ENCODE assay signal across 7 mouse cellular contexts in genomic region chr5:125140832-125141524, GRCm38 (mm10). TPM values are rescaled to one million over a fixed set of nuclear protein-coding genes. Genes with fewer than 3 reads are reported as not detected.
DNase-seq lines count a peak whose midpoint lies in the region; ATAC-seq and TF ChIP-seq lines count a peak whose summit lies in the region.

No protein-coding gene starts in this region.

- H3K4me2 ChIP-seq in embryonic facial prominence, embryonic 12.5 days (replicated peaks) = peak overlapping the region; percentile 54
- H3K4me2 ChIP-seq in limb, embryonic 11.5 days (ENCODE audit: low read depth, severe bottlenecking) = peak overlapping the region; percentile 53
- H3K4me2 ChIP-seq in midbrain, embryonic 12.5 days (replicated peaks) = peak overlapping the region; percentile 53

- peak overlapping the region; percentile 99 for H3K27ac ChIP-seq in embryonic facial prominence, embryonic 12.5 days
- H3K27ac ChIP-seq in heart, adult 2 months = peak overlapping the region; percentile 98
- H3K27ac ChIP-seq in limb, embryonic 11.5 days (replicated peaks; ENCODE audit: low read depth, low read length) = peak overlapping the region; percentile 99
- peak overlapping the region; percentile 99 for H3K27ac ChIP-seq in midbrain, embryonic 12.5 days (replicated peaks)
- H3K27ac ChIP-seq in small intestine, adult 2 months (ENCODE audit: insufficient read depth, low read depth, low read length) = peak overlapping the region; percentile 90

- no peaks in the 10 kb centered on the region for H3K9me3 ChIP-seq in embryonic facial prominence, embryonic 12.5 days
- no peaks in the 10 kb centered on the region for H3K9me3 ChIP-seq in limb, embryonic 11.5 days (ENCODE audit: control insufficient read depth, low read length)
- no peaks in the 10 kb centered on the region for H3K9me3 ChIP-seq in midbrain, embryonic 12.5 days

- no peaks in the 10 kb centered on the region for H3K36me3 ChIP-seq in embryonic facial prominence, embryonic 12.5 days
- no peaks in the 10 kb centered on the region for H3K36me3 ChIP-seq in heart, adult 2 months (ENCODE audit: control insufficient read depth, insufficient read depth, low read length)
- H3K36me3 ChIP-seq in limb, embryonic 11.5 days (ENCODE audit: control insufficient read depth, insufficient read depth, low read length) = no peaks in the 10 kb centered on the region
- no peaks in the 10 kb centered on the region for H3K36me3 ChIP-seq in midbrain, embryonic 12.5 days
- no peaks in the 10 kb centered on the region for H3K36me3 ChIP-seq in small intestine, adult 2 months (ENCODE audit: control insufficient read depth, insufficient read depth, low read length)

- WGBS in embryonic facial prominence, embryonic 12.5 days = 13% methylated on average over 27 of the region's 27 CpGs
- WGBS in heart, adult 2 months = 2% methylated on average over 27 of the region's 27 CpGs
- whole genome bisulfite sequencing in limb, embryonic 11.5 days = 15% methylated on average over 24 of the region's 27 CpGs
- 7% methylated on average over 27 of the region's 27 CpGs for WGBS in midbrain, embryonic 12.5 days
- 4% methylated on average over 27 of the region's 27 CpGs for WGBS in small intestine, adult 2 months

- ATAC-seq in embryonic facial prominence, embryonic 12.5 days (ENCODE audit: insufficient number of reproducible peaks, insufficient read depth, low FRiP score, low TSS enrichment) = peak; percentile 81
- ATAC-seq in limb, embryonic 11.5 days (ENCODE audit: insufficient number of reproducible peaks, low FRiP score, low TSS enrichment, low read depth) = peak; percentile 90
- peak; percentile 88 for ATAC-seq in midbrain, embryonic 12.5 days (ENCODE audit: low FRiP score, low read depth)

- peak overlapping the region; percentile 52 for H3K9ac ChIP-seq in embryonic facial prominence, embryonic 12.5 days
- peak overlapping the region; percentile 65 for H3K9ac ChIP-seq in heart, adult 2 months (ENCODE audit: low read depth, low read length)
- peak overlapping the region; percentile 61 for H3K9ac ChIP-seq in limb, embryonic 11.5 days (ENCODE audit: low read length)
- peak overlapping the region; percentile 52 for H3K9ac ChIP-seq in midbrain, embryonic 12.5 days (replicated peaks)

- H3K4me1 ChIP-seq in embryonic facial prominence, embryonic 12.5 days = peaks cover 68% of the 10 kb centered on the region
- peaks cover 45% of the 10 kb centered on the region for H3K4me1 ChIP-seq in heart, adult 2 months (ENCODE audit: control insufficient read depth, insufficient read depth, low read length)
- peaks cover 58% of the 10 kb centered on the region for H3K4me1 ChIP-seq in limb, embryonic 11.5 days (ENCODE audit: control insufficient read depth, insufficient read depth, low read length)
- H3K4me1 ChIP-seq in midbrain, embryonic 12.5 days = peaks cover 80% of the 10 kb centered on the region
- H3K4me1 ChIP-seq in small intestine, adult 2 months (ENCODE audit: control insufficient read depth, insufficient read depth, insufficient read length, low read length) = peaks cover 39% of the 10 kb centered on the region

- no peaks in the 10 kb centered on the region for H3K27me3 ChIP-seq in embryonic facial prominence, embryonic 12.5 days
- H3K27me3 ChIP-seq in heart, adult 2 months (ENCODE audit: control insufficient read depth, insufficient read depth, low read length) = no peaks in the 10 kb centered on the region
- H3K27me3 ChIP-seq in limb, embryonic 11.5 days (ENCODE audit: control insufficient read depth, insufficient read depth, low read length) = no peaks in the 10 kb centered on the region
- no peaks in the 10 kb centered on the region for H3K27me3 ChIP-seq in midbrain, embryonic 12.5 days
- no peaks in the 10 kb centered on the region for H3K27me3 ChIP-seq in small intestine, adult 2 months (ENCODE audit: control insufficient read depth, insufficient read depth, low read length)

- peaks cover 8% of the 10 kb centered on the region for H3K79me2 ChIP-seq in heart, adult 2 months (replicated peaks; ENCODE audit: control insufficient read depth, insufficient read depth, low read length)

- peak overlapping the region; percentile 29 for H3K4me3 ChIP-seq in embryonic facial prominence, embryonic 12.5 days
- H3K4me3 ChIP-seq in heart, adult 2 months = peak overlapping the region; percentile 60
- H3K4me3 ChIP-seq in limb, embryonic 11.5 days (ENCODE audit: low read depth, low read length) = peak overlapping the region; percentile 18
- H3K4me3 ChIP-seq in midbrain, embryonic 12.5 days = peak overlapping the region; percentile 15
- peak overlapping the region; percentile 42 for H3K4me3 ChIP-seq in small intestine, adult 2 months (ENCODE audit: low read depth, low read length)

- TF ChIP-seq CTCF in heart, adult 2 months (IDR thresholded peaks at IDR 0.05) = no peak
- TF ChIP-seq CTCF in small intestine, adult 2 months (IDR thresholded peaks at IDR 0.05; ENCODE audit: extremely low read depth, insufficient read length, insufficient replicate concordance, low read depth, low read length) = no peak

- peak; percentile 98 to 99 for DNase-seq in adrenal gland, postnatal 4 days (ENCODE audit: low spot score in 2 of 2)
- DNase-seq in heart, adult 2 months = peak; percentile 99
- DNase-seq in kidney, adult 8-10 months = peak; percentile 100
- DNase-seq in limb, embryonic 11.5 days (ENCODE audit: low spot score) = peak; percentile 94

- intact Hi-C loops in heart, adult 2 months (cut with DNase I) = loop anchor here (1.0 to 2.0 kb wide), 2 partner anchors 18 to 37 kb away; no protein-coding TSS in a partner anchor

- peak; percentile 84 for TF ChIP-seq EP300 in heart, adult 2 months (IDR thresholded peaks at IDR 0.05; ENCODE audit: insufficient read depth, low read depth, low read length)

- peak; percentile 62; the same call in 1 of the 2 replicates for TF ChIP-seq POLR2A in heart, adult 2 months (IDR thresholded peaks at IDR 0.05; ENCODE audit: insufficient read depth, low read depth, low read length)
- no peak for TF ChIP-seq POLR2A in small intestine, adult 2 months (IDR thresholded peaks at IDR 0.05; ENCODE audit: low read depth, low read length)

RNA-seq across cellular contexts. Expression of gene Ncor2, which starts 38.0 kb away (rescaled TPM):
- 100 to 1,000 TPM; 240 to 243 TPM for total RNA-seq in adrenal gland, postnatal 4 days (2021)
- 31.6 and 33.4 TPM in 2 replicates for polyA plus RNA-seq in embryonic facial prominence, embryonic 12.5 days (2016; fragmentation: Nextera tagmentation; extraction: Ambion mirVana)
- total RNA-seq in heart, adult 2 months (2021) = 10 to 100 TPM; 73.5 to 77.5 TPM
- 27.9 and 39.1 TPM in 2 replicates for polyA plus RNA-seq in heart, adult 2 months (2012; rRNA removed)
- 23.6 and 24.3 TPM in 2 replicates for polyA plus RNA-seq in limb, embryonic 11.5 days (2014; fragmentation: Nextera tagmentation; extraction: Ambion mirVana)
- 24.5 and 25.1 TPM in 2 replicates for polyA plus RNA-seq in midbrain, embryonic 12.5 days (2016; fragmentation: Nextera tagmentation; extraction: Ambion mirVana)
- polyA plus RNA-seq in small intestine, adult 2 months (2012; rRNA removed) = 43.2 and 49.9 TPM in 2 replicates

Comparison
In these comparisons a context has a peak if more than half of its experiments do, and no peak if none do; other contexts are left out.
1. Peak in every context shown above with its lines: DNase-seq, ATAC-seq, H3K4me3 ChIP-seq and H3K27ac ChIP-seq.